Mouse (Mus musculus) kidney, postnatal 36 days (tissue): ENCODE data around the gene Tmem239.

Experiments
- DNase-seq, 2 experiments: peaks; one replicate each; pipeline ENCODE4 v3.0.0; 2021 to 2022; ENCODE audit warnings: mixed read lengths in 2 of 2

Gene Tmem239

DNA sequence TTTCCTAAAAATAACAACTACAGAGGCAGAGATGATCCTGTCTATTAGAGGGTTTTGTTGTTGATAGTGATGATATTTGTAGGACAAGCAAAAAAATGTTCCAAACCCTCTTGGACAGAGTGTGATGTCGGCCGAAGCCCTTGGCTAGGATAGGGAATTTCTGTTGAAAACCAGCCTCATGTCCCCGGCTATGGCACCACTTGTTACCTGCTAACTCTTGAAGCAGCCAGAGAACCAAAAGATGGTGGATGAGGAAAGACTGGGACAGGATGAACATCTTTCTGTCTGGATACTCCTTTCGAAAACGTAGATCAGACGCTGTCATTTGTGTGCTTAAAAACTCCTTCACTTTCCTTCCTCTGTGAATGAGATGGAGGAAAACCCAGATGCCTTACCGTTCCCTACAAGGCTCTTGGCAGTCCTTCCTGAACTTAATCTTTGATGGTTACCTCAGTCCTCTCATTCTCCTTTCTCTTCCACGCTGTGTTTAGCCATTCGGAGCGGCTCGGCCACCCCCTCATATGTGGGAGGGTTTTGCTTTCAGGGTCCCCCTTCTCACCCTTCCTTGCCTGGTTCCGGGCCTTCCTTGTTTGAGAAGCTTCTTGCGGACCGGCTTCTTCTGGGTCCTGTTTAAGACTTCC is 44.9 kb downstream of the Tmem239 start:
- no peak for DNase-seq

DNA sequence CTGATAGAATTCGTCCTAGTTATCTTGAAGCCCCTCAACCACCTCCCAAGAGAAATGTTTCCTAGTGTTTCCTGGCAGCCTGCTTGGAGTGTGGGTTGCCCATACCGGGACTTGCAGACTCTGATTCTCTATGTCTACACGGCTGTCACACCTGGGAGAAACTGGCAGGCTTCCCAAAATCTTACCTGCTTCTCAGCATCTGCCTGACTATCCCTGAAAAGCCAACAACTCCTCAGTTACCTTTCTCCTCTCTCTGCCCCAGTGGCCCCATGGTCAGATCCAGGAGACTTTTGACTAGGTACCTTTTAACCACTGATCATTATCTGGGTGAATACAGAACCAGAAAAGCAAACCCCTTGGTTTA is 45.4 kb downstream of the Tmem239 start:
- no peak for DNase-seq

DNA sequence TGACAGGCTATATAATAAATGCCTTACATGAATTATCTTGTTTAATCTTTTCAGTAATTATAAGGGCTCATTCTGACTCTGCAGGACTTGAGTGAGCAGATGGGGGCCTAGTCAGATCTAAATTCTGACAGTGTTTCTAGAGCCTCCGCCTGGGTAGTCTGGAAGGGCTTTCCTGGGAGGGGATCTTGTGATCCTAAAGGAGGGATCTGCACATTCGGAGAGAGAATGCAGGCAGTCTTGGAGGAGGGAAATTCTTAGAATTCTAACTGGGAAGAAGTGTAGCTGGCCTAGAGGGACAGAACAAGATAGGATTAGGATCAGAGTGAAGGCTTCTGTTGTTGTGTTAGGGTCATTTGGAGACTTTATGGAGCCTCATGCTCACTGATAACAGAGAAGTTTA is 46.0 kb downstream of the Tmem239 start:
- no peak for DNase-seq

DNA sequence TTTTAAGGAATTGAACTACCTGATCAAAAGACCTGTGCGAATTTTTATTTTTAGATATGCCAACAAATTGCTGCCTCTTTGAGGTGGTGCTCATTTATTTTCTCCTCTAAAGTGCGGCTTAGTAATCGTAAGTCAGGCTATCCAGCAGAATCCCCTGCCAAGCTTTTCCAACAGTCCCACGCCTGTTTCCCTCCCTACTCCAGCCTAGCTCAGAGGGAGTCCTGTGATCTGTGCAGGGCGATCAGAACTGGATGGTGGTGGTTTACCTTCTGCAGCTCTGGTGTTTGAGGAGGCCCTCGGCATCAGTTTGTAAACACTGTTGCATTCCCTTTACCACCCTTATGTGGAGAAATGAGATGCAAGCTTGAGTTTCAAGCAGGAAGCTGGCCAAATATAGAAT is 47.1 kb downstream of the Tmem239 start:
- DNase-seq, result no peak

DNA sequence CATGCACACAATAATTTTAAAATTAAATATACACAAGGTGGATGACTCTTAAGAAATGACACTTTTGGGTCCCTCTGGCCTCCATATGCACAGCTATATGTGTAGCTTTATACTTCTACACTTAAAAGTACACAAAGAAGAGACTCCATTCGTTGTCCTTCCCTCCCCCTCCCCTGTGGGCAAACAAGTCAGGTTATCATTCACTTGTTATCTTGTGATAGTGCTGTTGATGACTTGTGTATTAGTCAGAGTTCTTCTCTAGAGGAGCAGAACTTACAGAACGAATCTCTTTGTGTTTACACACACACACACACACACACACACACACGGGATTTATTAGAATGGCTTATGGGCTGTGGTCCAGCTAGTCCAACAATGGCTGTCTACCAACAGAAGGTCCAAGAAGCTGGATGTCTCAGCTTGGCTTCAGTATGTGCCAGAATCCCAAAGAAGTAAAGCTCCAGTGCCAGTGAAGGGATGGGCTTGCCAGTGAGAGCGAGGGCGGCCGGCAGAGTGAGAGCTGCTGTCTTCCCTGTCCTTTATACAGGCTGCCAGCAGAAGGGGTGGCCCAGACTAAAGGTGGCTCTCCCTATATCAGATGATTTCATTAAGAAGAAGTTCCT is 48.6 kb downstream of the Tmem239 start:
- DNase-seq, result no peak
